Mouse (Mus musculus) G1E (cell line): ENCODE results near the gene Zswim4.

Experiments
- CTCF ChIP-seq: IDR thresholded peaks from 2 replicates; pipeline ENCODE4 v1.5.1; 2012; ENCODE audit warnings: low read depth, low read length, inconsistent platforms, mixed read lengths
- GATA1 ChIP-seq: IDR thresholded peaks from 2 replicates; pipeline ENCODE4 v1.6.1; 2012; ENCODE audit warnings: borderline replicate concordance, low read length, inconsistent platforms, mixed read lengths
- GATA2 ChIP-seq: IDR thresholded peaks from 2 replicates; pipeline ENCODE4 v1.6.1; 2012; ENCODE audit warnings: low read depth, low read length, inconsistent platforms, borderline replicate concordance
- POLR2AphosphoS5 ChIP-seq: IDR thresholded peaks from 2 replicates; pipeline ENCODE4 v1.6.1; 2012; ENCODE audit warnings: low read depth, low read length, inconsistent platforms; ENCODE audit not compliant: insufficient replicate concordance
- TAL1 ChIP-seq: conservative IDR thresholded peaks from 2 replicates; pipeline ENCODE4 v1.6.1; 2012; ENCODE audit warnings: low read depth, low read length, inconsistent platforms, mixed read lengths

DNA sequence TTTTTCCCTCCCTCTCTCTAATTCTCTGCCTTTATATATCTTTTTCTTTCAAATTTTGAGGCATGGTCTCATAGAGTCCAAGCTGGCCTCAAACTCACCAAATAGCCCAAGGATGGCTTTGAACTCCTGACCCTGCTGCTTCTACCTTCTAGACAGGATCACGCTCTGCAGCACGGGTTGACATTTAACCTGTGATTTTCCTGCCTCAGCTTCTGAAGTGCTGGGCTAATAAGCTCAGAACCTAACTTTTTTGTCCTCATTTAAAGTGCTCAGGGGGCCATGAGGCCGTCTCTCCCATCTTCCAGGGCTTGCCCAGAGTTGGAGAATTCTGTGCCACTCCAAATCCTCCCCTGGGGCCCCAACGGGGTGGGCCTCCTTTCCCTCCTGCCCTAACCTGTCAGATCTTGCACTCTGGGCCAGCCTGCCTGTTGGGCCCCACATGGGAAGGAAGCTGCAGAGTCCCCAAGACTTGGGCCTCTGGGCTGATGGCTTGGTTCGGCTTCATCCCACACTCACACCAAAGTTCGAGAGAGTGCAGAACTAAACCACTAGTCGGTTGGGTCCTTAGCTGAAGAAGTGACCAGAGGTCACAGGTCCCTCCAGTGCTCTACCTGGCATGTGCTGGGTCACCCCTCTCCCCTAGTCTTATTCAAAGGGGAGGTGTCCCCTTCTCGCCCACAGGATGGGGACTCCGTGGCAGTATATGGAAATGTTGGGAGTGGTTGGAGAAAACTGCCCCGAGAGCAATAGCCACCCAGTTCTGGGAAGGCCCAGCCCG, 37.3 kb downstream of the Zswim4 start:
- no peak for TF ChIP-seq TAL1
- TF ChIP-seq CTCF, result no peak
- no peak for TF ChIP-seq POLR2AphosphoS5
- TF ChIP-seq GATA1, result no peak
- TF ChIP-seq GATA2, result no peak
